In the genomic region with DNA sequence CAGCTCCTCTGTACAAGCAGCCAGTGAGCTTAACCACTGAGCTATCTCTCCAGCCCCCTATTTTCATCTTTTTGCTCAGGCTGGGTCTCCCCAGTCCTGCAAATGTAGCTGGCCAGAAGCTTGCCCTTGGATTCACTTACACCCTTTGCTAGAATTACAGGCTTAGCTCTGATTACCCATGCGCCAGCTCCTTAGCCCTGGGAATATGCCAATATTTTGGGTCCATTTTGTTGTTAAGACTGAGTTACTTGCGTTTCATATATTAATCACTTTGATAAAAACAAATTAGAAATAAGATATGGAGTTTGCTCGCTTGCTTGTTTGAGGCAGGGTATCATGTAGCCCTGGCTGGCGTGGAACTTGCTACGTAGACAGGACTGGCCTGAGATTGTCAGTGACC, we compare ENCODE assay signal across 20 mouse cellular contexts.
DNase-seq lines count a peak whose midpoint lies in the region; ATAC-seq and TF ChIP-seq lines count a peak whose summit lies in the region.
"Had no signal": no experiment of that assay in that cellular context is flagged by ENCODE, and none has a peak within 500 bp of the region (broad histone marks: within the 10 kb centered on the region; RNA-seq: fewer than 3 reads in every experiment).

No protein-coding gene starts in this region.

- ATAC-seq in neural tube, embryonic 13.5 days (ENCODE audit: low read depth), result no peak
- ATAC-seq: forebrain, embryonic 14.5 days; forebrain, embryonic 16.5 days had no signal

- H3K4me2 ChIP-seq in neural tube, embryonic 13.5 days, result no peak overlapping the region
- H3K4me2 ChIP-seq: embryonic facial prominence, embryonic 13.5 days; embryonic facial prominence, embryonic 15.5 days; forebrain, embryonic 12.5 days had no signal

- no peak overlapping the region for H3K9ac ChIP-seq in neural tube, embryonic 13.5 days
- H3K9ac ChIP-seq: embryonic facial prominence, embryonic 13.5 days; embryonic facial prominence, embryonic 15.5 days; forebrain, embryonic 12.5 days had no signal

- TF ChIP-seq CTCF in gastrocnemius, adult 2 months (IDR thresholded peaks at IDR 0.05), result no peak

- DNase-seq in gastrocnemius, adult 2 months, result peak; percentile 45
- no peak for DNase-seq in gastrocnemius, postnatal 36 days
- DNase-seq in neural tube, embryonic 10.5 days (ENCODE audit: extremely low spot score, low spot score), result no peak
- no peak for DNase-seq in left cerebral cortex, postnatal 25 days (ENCODE audit: low spot score in 2 of 2)
- DNase-seq: adrenal gland, adult 2 months; adrenal gland, postnatal 10 days; adrenal gland, postnatal 25 days; cerebellum, adult 11 months; cerebellum, adult 18-20 months; cerebellum, adult 8-10 months; cerebellum, adult 9-11 months; cerebellum, postnatal 36 days had no signal

- H3K27ac ChIP-seq in gastrocnemius, adult 2 months, result peak overlapping the region; percentile 81
- peak overlapping the region; percentile 38; the same call in 1 of the 2 replicates for H3K27ac ChIP-seq in neural tube, embryonic 13.5 days (replicated peaks)
- H3K27ac ChIP-seq: embryonic facial prominence, embryonic 13.5 days; embryonic facial prominence, embryonic 15.5 days; forebrain, embryonic 10.5 days; forebrain, embryonic 12.5 days had no signal

- no peaks in the 10 kb centered on the region for H3K9me3 ChIP-seq in neural tube, embryonic 13.5 days
- H3K9me3 ChIP-seq: embryonic facial prominence, embryonic 13.5 days; embryonic facial prominence, embryonic 15.5 days; forebrain, embryonic 10.5 days; forebrain, embryonic 12.5 days had no signal

- H3K36me3 ChIP-seq in neural tube, embryonic 13.5 days, result no peaks in the 10 kb centered on the region
- H3K36me3 ChIP-seq: embryonic facial prominence, embryonic 15.5 days; forebrain, embryonic 10.5 days; forebrain, embryonic 12.5 days had no signal

- H3K27me3 ChIP-seq in neural tube, embryonic 13.5 days, result no peaks in the 10 kb centered on the region
- H3K27me3 ChIP-seq: embryonic facial prominence, embryonic 13.5 days; embryonic facial prominence, embryonic 15.5 days; forebrain, embryonic 12.5 days had no signal

- 95% methylated on average over 5 of the region's 5 CpGs for WGBS in neural tube, embryonic 13.5 days

- intact Hi-C loops in gastrocnemius, adult 2 months (cut with DNase I), result loop anchor here (2.0 to 5.0 kb wide), 2 partner anchors 104 to 205 kb away; no protein-coding TSS in a partner anchor
- intact Hi-C loops in gastrocnemius, postnatal 36 days (cut with DNase I), result loop anchor here (5.0 to 10.0 kb wide), 2 partner anchors 107 to 216 kb away; no protein-coding TSS in a partner anchor
- intact Hi-C loops in left cerebral cortex, postnatal 25 days (cut with DNase I), result loop anchor here (5.0 kb wide), 1 partner anchor 156 kb away; no protein-coding TSS in a partner anchor

- peaks cover 50% of the 10 kb centered on the region for H3K4me1 ChIP-seq in neural tube, embryonic 13.5 days (replicated peaks)

- H3K4me3 ChIP-seq in gastrocnemius, adult 2 months, result 0 out of 2 replicates have a peak overlapping the region, but pooled peaks have one; percentile 3
- no peak overlapping the region for H3K4me3 ChIP-seq in neural tube, embryonic 13.5 days
- H3K4me3 ChIP-seq: embryonic facial prominence, embryonic 13.5 days; embryonic facial prominence, embryonic 15.5 days; erythroblast, embryonic 14.5 days; forebrain, embryonic 10.5 days; forebrain, embryonic 12.5 days had no signal
